Mouse (Mus musculus) embryonic facial prominence, embryonic 11.5 days (tissue): ENCODE measurements around the gene Dmd. TPM values are rescaled to one million over a fixed set of nuclear protein-coding genes. Genes with fewer than 3 reads are reported as not detected.

ENCODE experiments used
- ATAC-seq: fragments of 200-750 bp; cut with Nextera tagmentation; replicated peaks from 2 replicates; pipeline ENCODE4 v1.8.0; 2017; ENCODE audit warnings: low read depth; ENCODE audit not compliant: insufficient number of reproducible peaks, low FRiP score, low TSS enrichment
- DNase-seq: peaks from one replicate; pipeline ENCODE4 v3.0.0-alpha.2; 2015; ENCODE audit warnings: low spot score
- H3K27ac ChIP-seq: fragments of 300-500 bp; sonication (generic); replicated peaks from 2 replicates; pipeline ENCODE4 v1.5.1; 2014; ENCODE audit warnings: mild to moderate bottlenecking, low read depth, low read length, control low read depth
- H3K27me3 ChIP-seq: fragments of 300-500 bp; sonication (generic); 2 replicates; pipeline ENCODE4 v1.6.1; 2014; ENCODE audit warnings: mild to moderate bottlenecking, low read length, moderate library complexity, mixed read lengths; ENCODE audit not compliant: control insufficient read depth, insufficient read depth
- H3K36me3 ChIP-seq: fragments of 300-500 bp; sonication (generic); replicated peaks from 2 replicates; pipeline ENCODE4 v1.6.1; 2014; ENCODE audit warnings: low read depth, mild to moderate bottlenecking, low read length, moderate library complexity, mixed read lengths; ENCODE audit not compliant: control insufficient read depth, insufficient read depth
- H3K4me1 ChIP-seq: fragments of 300-500 bp; sonication (generic); 2 replicates; pipeline ENCODE4 v1.6.1; 2014; ENCODE audit warnings: low read length, mixed read lengths; ENCODE audit not compliant: control insufficient read depth, insufficient read depth
- H3K4me2 ChIP-seq: fragments of 300-500 bp; sonication (generic); 2 replicates; pipeline ENCODE4 v1.6.1; 2014; ENCODE audit warnings: low read depth, mild to moderate bottlenecking, control low read depth, low read length, moderate library complexity
- H3K4me3 ChIP-seq: fragments of 300-500 bp; sonication (generic); 2 replicates; pipeline ENCODE4 v1.5.1; 2014; ENCODE audit warnings: low read depth, low read length, control low read depth
- H3K9ac ChIP-seq: fragments of 300-500 bp; sonication (generic); replicated peaks from 2 replicates; pipeline ENCODE4 v1.6.1; 2014; ENCODE audit warnings: mild to moderate bottlenecking, control low read depth, low read length
- H3K9me3 ChIP-seq: fragments of 300-500 bp; sonication (generic); replicated peaks from 2 replicates; pipeline ENCODE4 v1.6.1; 2016; ENCODE audit warnings: mild to moderate bottlenecking, low read length, inconsistent platforms, mixed read lengths; ENCODE audit not compliant: control insufficient read depth
- WGBS: fragments of 180-500 bp; shearing (Covaris S2); extraction: QIAGEN DNeasy Blood & Tissue Kit; methylation state at CpG from one replicate; pipeline ENCODE4 v1.1.7; 2014; 5-methylcytosine and 5-hydroxymethylcytosine counted together
- polyA plus RNA-seq: library from polyadenylated mRNA; unstranded; fragments of >200 nt; fragmentation: Nextera tagmentation; extraction: Ambion mirVana; gene quantifications from 2 replicates; pipeline ENCODE4 v1.2.1, GENCODE M21; 2014

Gene Dmd
- polyA plus RNA-seq, 1 experiment from 2014 or later, result 9.7 TPM

GRCm38 (mm10) chrX:84553441-84553840 lies 1604.8 kb downstream of the Dmd start:
- Histone ChIP-seq H3K9me3 (no peaks in the 10 kb centered on the region), H3K4me3 (no peak overlapping the region), H3K36me3 (no peaks in the 10 kb centered on the region), H3K9ac (no peak overlapping the region), H3K27ac (no peak overlapping the region), H3K27me3 (no peaks in the 10 kb centered on the region), H3K4me2 (no peak overlapping the region), H3K4me1 (no peaks in the 10 kb centered on the region)
- ATAC-seq (no peak), DNase-seq (no peak)
- 27% methylated on average over 1 of the region's 1 CpGs for WGBS

- H3K27me3 ChIP-seq, result no peaks in the 10 kb centered on the region
- no peak overlapping the region for H3K27ac ChIP-seq
- H3K9ac ChIP-seq, result no peak overlapping the region
- no peaks in the 10 kb centered on the region for H3K4me1 ChIP-seq
- no peak overlapping the region for H3K4me2 ChIP-seq
- ATAC-seq (no peak), DNase-seq (no peak)
- no peaks in the 10 kb centered on the region for H3K9me3 ChIP-seq
- H3K4me3 ChIP-seq, result no peak overlapping the region
- no peaks in the 10 kb centered on the region for H3K36me3 ChIP-seq
Measured at GRCm38 (mm10) chrX:84598476-84598875, 1649.8 kb downstream of the Dmd start.

GRCm38 (mm10) chrX:84640446-84640845 lies 1691.8 kb downstream of the Dmd start:
- Histone ChIP-seq H3K9ac (no peak overlapping the region), H3K36me3 (no peaks in the 10 kb centered on the region), H3K27me3 (no peaks in the 10 kb centered on the region), H3K9me3 (no peaks in the 10 kb centered on the region), H3K27ac (no peak overlapping the region), H3K4me1 (no peaks in the 10 kb centered on the region), H3K4me3 (no peak overlapping the region), H3K4me2 (no peak overlapping the region)
- DNase-seq, result no peak
- no peak for ATAC-seq

GRCm38 (mm10) chrX:84747683-84748082 lies 1799.0 kb downstream of the Dmd start:
- DNase-seq, result peak; percentile 0

GRCm38 (mm10) chrX:84860012-84860647 lies 1911.5 kb downstream of the Dmd start:
- H3K27me3 ChIP-seq, result no peaks in the 10 kb centered on the region

More at GRCm38 (mm10) chrX:84747683-84748082, 1799.0 kb downstream of the Dmd start:
- 28% methylated on average over 4 of the region's 4 CpGs for WGBS
- Histone ChIP-seq H3K36me3 (no peaks in the 10 kb centered on the region), H3K4me1 (no peaks in the 10 kb centered on the region), H3K9me3 (no peaks in the 10 kb centered on the region), H3K27ac (no peak overlapping the region), H3K4me2 (no peak overlapping the region), H3K4me3 (no peak overlapping the region), H3K9ac (no peak overlapping the region), H3K27me3 (no peaks in the 10 kb centered on the region)
- ATAC-seq, result no peak

DNA sequence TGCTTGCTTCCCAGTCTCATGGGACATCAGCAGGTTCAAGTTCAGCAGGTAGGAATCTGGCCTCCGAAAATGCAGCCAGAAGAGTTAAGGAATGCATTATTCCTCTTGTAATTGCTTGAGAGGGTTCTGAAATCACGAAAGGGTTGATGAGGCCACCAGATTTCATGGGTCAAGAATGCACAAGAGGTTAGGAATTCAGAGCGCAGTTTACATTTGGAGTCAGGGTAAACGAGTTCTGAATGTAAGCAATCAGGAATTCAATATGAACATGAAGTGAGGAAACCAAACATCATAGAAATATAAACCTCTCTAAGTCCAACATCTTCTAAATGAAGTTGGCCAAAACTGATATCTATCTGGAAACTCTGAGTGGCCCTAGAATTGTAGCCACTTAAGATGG lies 1924.4 kb downstream of the Dmd start:
- ATAC-seq (no peak), DNase-seq (no peak)
- Histone ChIP-seq H3K4me2 (no peak overlapping the region), H3K27me3 (no peaks in the 10 kb centered on the region), H3K36me3 (no peaks in the 10 kb centered on the region), H3K9me3 (no peaks in the 10 kb centered on the region), H3K9ac (no peak overlapping the region), H3K4me3 (no peak overlapping the region), H3K4me1 (no peaks in the 10 kb centered on the region), H3K27ac (no peak overlapping the region)
- 51% methylated on average over 4 of the region's 4 CpGs for WGBS

More at GRCm38 (mm10) chrX:84860012-84860647, 1911.5 kb downstream of the Dmd start:
- no peak overlapping the region for H3K9ac ChIP-seq
- H3K36me3 ChIP-seq, result no peaks in the 10 kb centered on the region
- no peak overlapping the region for H3K4me3 ChIP-seq
- peak; percentile 94 for ATAC-seq
- no peak overlapping the region for H3K27ac ChIP-seq
- peak; percentile 63 for DNase-seq
- no peak overlapping the region for H3K4me2 ChIP-seq
- no peaks in the 10 kb centered on the region for H3K9me3 ChIP-seq
- no peaks in the 10 kb centered on the region for H3K4me1 ChIP-seq
- 14% methylated on average over 3 of the region's 3 CpGs for WGBS

DNA sequence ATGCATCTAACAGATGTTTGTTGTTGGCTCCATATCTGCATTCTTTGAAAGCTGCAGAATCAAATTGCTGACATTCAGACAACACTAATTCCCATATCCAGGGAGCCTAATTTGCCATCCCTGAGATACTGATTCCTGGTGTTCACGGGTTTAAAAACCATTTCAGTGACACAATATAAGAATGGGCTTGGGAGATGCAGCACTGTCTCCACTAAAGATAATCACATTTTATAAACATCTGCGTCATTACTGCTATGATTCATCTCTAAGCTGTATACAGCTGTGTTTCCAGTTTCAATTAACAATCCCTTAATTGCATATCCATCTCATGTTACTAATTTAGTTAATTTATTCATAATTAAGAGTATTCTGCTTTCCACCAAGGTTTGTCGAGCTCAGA lies 1929.5 kb downstream of the Dmd start:
- H3K27me3 ChIP-seq, result no peaks in the 10 kb centered on the region
- no peak for DNase-seq
- ATAC-seq, result no peak

GRCm38 (mm10) chrX:84932715-84933473 lies 1984.2 kb downstream of the Dmd start:
- H3K27me3 ChIP-seq, result no peaks in the 10 kb centered on the region
- H3K27ac ChIP-seq, result no peak overlapping the region
- ATAC-seq (no peak), DNase-seq (no peak)
- H3K4me1 ChIP-seq, result no peaks in the 10 kb centered on the region
- no peak overlapping the region for H3K9ac ChIP-seq
- H3K9me3 ChIP-seq, result no peaks in the 10 kb centered on the region
- H3K4me3 ChIP-seq, result no peak overlapping the region
- no peak overlapping the region for H3K4me2 ChIP-seq
- WGBS, result 83% methylated on average over 10 of the region's 10 CpGs
- no peaks in the 10 kb centered on the region for H3K36me3 ChIP-seq

More for the DNA sequence above, 1929.5 kb downstream of the Dmd start:
- Histone ChIP-seq H3K36me3 (no peaks in the 10 kb centered on the region), H3K27ac (no peak overlapping the region), H3K4me2 (no peak overlapping the region), H3K4me3 (no peak overlapping the region), H3K9ac (no peak overlapping the region), H3K4me1 (no peaks in the 10 kb centered on the region), H3K9me3 (no peaks in the 10 kb centered on the region)
- 66% methylated on average over 3 of the region's 3 CpGs for WGBS
